Mouse (Mus musculus) kidney, adult 11 months (tissue): ENCODE data around the gene Zc3h12d.
A peak's percentile ranks its signal among the peaks of the same experiment; 100 is the strongest.

Source experiments
- DNase-seq: peaks from one replicate; pipeline ENCODE4 v3.0.0; 2022

Zc3h12d gene

DNA sequence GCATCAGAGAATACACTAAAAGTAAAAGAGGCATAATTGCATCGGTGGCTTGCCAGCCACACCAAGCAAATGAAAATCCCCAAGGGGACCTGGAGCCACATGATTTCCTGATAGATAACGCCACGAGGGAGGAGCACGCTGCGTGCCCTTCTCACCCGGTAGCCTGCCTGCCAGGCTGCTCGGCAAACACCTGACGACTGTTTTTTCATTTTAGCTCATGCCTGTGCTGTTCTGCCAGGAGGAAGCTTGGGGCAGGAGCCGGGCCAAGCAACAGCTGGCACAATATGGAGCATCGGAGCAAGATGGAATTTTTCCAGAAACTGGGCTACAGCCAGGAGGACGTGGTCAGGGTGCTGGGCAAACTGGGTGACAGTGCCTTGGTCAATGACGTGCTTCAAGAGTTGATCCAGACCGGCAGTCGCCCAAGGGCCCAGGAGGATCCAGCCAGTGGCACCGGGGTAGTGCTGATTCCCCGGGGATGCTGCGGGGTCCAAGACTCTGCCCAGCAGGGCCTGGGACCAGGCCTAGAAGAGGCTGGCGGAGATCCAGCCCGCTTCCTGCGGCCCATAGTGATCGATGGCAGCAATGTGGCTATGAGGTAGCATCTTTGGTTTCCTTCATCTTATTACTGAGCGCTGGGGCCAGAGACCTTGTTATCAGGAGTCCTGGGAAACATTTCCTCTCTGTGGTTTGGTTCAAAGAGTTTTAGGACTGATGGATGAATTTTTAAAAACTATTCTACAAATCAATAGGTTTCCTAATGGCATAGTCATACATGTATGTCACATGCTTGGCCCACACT is 7.5 kb downstream of the Zc3h12d start:
- no peak for DNase-seq

DNA sequence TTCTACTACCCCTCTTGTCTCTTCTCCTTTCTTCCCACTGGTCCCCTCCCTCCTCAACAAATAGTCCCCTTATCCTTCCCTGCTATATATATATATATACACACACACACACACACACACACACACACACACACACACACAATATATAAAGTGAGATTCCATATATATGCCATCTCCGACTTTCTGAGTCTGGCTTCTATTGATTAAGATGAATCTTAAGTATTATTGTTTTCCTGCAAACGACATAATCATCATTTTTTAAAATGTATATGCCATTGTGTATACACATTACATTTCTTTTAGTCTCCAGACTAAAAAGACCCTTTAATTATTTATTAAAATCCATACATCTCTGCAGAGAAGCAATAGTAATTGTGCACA is 8.1 kb downstream of the Zc3h12d start:
- no peak for DNase-seq

DNA sequence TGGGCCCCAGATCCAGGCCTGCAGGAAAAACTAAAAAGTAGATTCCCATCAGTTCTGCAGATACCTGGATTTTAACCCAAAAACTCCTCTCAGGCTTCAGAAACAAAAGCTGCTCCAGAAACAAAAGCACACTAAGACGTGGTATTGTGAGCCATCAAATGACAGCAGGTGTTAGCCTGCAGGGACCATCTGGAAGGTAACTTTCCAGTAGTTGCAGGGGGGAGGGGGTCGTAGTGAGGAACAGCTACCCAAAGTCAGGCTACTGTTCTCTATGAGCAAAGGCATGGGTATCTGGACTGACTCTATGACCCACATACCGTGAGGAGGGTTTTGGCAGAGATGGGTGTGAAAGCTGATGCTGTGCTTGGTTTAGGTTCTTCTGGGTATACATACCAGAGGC is 8.5 kb downstream of the Zc3h12d start:
- DNase-seq, result no peak

DNA sequence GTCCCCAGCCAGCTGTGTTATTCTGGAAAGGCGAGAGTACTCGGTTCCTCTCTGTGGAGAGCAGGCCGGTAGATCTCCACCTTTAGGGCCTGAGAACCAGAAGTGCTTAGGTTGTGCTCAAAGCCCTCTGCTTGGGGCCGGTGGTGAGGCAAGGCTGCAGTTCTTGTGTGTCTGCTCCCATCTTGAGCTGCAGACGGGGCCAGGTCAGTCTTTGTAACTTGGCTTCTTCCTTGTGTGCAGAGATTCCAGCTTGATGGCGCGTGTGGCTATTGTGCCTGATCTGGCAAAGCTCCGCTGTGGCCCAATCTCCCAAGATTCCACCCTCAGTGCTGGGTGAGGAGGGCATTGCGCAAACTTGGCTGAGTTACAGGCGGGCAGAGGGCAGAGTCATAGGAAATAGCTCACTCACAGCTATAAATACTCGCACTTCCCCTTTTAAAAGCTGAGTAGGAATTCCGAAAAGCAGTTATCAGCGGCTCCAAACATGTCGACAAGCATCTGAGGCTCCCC is 9.4 kb downstream of the Zc3h12d start:
- peak; percentile 72 for DNase-seq

DNA sequence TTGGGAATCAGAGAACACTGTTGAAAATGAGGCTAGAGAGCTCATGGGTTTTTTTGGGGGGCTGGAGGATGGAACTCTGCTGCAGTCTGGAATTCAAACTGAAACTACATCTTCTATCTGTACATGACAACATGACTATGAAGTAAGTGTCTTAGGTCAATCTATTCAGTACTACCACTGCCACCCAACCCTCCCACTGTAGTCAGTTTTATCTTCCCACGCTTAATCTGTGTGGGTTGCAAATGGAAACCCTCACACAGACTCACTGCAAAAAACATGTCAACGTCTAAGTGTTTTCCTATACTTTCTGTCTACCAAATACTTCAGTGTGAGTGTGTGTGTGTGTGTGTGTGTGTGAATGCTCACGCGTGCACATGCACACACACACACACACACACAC is 10.9 kb downstream of the Zc3h12d start:
- no peak for DNase-seq

DNA sequence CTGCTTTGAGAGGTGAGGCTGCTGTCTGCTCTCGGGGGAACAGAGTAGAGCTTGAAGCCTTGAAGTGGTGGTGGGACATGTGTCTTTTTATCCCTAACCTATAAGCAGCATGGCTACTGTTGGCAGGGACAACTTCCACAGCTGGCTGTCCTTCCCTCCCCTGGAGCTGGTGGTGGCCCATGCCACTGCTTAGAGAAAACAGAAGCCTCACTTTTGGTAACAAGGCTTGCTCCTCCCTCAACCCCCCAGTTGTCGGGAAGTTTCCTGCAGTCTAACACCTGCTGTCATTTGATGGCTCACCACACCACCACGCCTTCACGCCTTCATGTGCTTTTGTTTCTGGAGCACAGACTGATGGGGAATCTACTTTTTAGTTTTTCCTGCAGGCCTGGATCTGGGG is 11.9 kb downstream of the Zc3h12d start:
- DNase-seq, result no peak

DNA sequence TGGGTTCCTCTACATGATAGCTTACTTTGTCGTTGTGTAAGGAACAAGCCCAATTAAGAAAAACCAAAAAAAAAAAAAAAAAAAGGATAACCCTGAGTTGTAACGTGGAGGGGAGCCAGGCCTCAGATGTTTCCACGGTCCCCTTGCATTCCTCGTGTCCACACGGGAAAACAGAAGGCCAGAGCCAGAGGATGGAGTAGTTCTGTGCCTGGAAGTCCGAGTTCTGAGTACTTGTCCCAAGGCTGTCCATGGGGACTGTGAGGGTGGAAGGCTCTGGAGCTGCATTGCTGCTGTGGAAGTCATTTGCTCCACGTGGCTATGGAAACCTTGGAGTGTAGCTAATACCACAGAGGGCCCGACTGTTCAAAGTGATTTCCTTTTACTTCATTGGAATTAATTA is 12.9 kb downstream of the Zc3h12d start:
- DNase-seq, result no peak

DNA sequence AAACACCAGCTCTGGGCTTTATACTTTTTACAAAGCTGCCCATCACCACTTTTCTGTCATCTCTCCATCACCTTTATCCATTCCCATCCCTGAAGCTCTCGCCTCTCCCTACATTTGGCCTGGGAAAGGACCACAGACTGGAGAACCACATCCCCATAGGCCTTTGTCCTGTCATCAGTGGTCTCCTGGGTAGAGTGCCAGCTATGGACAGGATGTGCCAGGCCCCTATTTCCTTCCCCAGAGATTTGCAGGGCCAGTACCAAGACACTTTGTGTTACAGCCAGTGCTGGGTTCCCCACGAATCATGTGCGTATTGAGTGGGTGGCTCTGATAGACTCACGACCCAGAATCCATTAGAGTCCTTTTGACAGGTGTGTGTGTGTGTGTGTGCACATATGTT is 13.7 kb downstream of the Zc3h12d start:
- no peak for DNase-seq

DNA sequence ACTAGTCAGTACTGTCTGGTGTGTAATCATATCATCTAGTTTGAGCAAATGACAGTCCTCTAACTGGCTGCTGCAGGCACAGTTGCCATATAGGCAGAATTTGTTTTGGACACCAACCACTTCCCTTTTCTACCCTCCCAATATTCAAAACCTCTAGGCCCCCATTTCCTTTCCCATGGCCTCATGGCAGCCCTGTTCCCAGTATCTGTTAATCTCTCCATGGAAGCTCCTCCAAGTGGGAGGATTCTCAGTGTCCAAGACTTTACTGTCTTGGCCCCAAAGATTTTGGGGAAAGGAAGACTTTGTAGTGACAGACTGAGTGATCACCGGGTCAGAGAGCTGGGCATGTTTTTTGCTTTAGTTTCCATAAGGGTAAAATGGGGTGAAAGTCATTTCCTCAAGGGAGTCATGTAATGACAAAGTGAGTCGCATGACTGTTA is 14.9 kb downstream of the Zc3h12d start:
- DNase-seq, result no peak

DNA sequence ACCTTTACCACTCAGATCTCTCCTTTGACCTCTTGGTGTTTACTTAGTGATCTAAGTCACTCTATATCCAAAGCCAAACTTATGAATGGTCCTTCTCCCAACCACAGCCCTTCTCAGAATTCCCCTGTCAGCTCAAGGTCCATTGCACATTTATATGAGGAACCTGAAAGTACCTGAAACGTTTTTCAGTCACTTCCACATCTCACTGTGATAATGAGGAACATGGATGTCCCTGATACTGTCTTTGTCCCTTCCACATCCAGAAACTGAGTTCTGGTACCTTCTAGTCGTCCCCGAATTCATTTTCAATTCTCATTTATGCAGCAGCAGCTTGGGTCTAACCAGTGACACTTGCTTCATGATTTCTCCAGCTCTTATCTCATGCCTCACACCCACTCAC is 19.6 kb downstream of the Zc3h12d start:
- DNase-seq, result no peak

DNA sequence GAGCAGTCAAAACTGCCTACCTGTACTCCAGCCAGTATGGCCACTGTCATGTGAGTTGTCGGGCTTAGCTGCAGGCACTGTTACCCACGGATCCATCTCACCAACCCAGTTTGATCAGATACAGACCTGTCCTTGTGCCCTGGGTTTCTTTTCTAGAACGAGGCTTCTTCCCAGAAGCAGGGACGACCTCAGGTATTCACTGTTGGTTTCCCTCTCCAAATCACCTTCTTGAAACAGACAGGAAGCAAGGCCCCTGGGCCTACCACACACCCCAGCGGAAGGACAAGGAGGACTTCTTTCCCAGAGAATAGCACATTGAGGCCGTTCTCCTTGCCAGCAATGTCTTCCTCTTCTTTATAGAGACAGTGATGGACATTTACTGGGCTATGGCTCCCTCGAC is 28.2 kb downstream of the Zc3h12d start:
- DNase-seq, result no peak

DNA sequence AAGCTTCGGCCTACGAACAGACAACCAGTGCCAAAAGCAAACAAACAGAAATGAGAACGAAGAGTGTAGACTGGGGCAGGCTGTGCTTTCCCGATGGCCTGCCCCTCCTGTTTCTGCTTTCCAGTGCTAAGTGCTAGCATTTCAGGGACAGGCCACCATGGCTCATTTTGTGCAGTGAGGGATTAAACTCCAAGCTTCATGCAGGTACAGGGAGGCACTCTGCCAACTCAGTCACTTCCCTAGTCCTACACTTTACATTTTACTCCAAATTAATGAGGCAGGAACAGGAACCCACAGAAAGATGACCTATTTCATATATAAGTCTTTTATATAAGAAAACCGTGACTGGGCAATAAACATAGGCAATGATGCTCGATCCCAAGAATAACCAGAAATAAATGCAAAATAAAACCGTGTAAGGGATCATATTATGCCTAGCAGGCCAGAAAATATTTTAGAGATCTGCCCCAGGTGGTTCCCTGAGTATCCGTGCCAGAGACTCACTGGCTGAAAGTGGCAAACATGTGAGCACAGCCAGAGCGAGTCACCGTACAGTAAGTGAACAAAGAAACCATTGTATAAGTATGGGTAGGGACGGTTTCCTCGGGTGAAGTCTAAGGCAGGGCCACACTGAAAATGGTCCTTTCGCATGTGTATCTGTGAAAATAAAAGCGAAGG is 29.1 kb downstream of the Zc3h12d start:
- DNase-seq, result no peak

DNA sequence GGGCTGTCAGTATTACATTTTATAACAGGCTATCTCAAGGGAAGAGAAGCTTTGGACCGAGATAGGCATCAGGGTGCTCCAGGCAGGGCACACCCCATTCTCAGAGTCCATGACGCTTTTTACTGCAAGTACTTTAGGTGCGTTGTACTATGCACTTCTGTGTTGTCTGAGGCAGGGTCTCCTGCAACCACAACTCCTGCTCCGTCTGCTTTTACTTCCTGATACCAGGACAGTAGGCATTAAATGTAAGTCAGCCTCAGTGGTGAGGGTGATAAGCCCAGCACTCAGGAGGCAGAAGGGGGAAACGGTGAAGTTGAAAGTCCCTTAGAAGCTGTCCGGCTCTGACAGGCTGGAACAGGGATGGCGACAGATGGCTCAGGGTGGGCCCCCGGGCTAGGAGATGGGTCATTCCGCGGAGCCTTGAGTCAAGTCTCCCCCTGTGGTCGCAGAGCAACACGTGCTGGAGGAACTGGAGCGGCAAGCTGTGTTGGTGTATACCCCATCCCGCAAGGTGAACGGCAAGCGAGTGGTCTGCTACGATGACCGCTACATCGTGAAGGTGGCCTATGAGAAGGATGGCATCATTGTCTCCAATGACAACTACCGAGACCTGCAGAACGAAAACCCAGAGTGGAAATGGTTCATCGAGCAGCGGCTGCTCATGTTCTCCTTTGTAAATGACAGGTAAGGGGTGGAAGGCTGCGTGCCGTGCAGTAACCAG is 29.8 kb downstream of the Zc3h12d start:
- DNase-seq, result no peak

DNA sequence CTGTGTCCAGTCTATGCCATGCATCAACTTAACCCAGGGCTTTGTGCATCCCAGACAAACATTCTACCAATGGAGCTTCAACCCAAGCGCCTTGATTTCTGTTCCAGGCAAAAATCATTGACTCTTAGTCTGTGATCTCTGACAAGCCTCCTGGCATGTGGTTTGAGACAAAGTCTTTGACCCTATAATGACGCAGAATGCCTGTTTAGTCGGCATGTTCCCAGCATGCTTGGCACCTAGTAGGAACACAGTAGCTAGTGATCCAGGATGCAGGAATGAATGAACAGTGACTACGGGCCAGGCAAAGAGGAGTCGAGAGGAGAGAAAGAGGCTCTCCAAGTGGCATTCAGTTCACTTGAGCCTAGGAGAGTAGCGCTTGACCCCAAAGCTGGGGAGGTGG is 31.1 kb downstream of the Zc3h12d start:
- DNase-seq, result no peak

DNA sequence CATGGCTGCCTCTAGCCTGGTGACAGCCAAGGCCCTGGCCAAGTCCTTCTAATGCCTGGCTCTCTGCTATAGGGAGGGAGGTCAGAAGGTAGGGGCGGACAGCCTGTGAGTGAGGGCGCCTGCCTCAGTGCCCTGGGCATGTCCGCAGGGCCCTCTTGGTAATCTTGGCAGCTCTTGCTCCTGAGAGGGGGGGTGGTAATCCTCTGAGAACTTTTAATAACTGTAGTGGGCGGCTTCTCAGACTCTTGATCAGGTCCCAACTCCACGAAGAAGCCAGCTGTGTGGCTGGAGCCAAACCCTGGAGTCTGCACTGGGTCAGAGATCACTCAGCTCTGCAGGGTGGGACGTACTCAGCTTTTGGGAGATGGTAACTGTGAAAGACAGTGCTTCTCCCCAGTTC is 31.9 kb downstream of the Zc3h12d start:
- no peak for DNase-seq

DNA sequence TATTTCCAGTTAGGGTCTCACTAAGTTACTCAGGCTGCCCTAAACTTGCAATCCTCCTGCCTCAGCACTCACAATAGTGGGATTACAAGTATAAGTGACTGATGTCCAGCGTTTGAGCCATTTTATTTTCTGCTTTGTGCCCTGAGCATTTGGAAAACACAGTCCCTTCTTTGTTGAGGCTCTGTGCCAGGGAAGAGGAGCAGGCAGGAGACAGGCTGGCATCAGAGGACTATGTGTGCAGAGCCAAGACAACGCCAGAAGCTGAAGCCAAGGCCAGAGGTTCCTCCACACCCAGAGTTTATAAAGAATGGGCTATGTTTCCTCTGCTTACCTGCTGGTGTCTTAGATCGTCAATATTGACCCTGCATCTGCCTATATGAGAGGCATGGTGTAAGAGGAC is 32.5 kb downstream of the Zc3h12d start:
- no peak for DNase-seq

DNA sequence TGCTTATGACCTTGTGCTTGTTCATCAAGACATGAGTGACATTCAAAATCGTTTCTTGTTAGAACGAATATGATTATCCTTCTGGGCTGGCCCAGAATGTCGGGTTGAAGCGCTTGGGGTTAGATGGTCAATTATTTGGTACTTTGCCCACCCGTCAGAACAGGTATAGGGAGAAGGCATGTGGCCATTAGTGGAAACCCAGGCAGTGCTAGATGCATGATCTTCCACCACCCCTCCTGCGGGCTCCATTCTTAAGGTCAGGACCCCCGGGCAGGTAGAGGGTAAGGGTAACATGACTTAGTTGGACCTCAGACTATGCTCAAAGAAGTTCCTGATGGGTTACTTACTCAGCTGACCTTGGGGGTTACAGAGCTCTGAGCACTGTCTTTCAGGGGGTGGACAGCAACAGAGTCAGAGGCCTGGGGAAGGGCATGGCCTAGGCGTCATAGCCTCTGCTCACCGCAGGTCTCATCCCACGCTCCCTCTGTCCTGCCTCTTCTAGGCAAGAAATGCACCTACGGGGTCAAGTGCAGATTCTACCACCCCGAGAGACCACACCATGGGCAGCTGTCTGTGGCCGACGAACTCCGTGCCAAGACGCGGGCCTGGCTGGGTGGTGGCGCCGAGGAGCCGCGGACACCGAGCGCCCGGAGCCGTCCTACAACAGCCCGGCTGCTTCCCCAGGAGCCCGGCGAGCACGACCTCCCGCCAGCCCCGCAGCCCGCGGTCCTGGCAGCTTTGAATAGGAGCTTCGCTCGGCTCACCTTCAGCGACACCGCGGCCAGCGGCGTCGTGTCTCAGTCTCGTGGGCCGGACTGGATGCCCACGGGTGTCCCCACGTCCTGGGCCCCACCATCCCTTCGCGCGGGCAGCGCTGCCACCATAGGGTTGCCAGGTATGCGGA is 34.7 kb downstream of the Zc3h12d start:
- DNase-seq, result no peak

DNA sequence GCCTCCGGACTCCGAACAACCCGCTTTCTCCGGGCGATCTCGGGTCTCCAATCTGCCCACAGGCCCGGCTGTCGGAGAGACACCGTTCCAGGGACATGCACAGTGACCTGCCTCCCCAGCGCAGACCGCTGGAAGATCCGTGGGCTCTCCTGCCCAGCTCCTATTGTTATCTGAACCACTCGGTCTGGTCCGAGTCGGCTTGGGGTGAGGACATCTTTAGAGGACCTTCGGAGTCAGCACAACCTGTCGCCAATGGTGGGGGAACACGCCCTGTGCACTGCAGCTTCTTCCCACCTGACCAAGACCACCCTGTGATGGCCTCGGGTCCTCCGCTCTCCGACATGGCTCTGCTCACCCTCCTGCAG is 35.4 kb downstream of the Zc3h12d start:
- no peak for DNase-seq

DNA sequence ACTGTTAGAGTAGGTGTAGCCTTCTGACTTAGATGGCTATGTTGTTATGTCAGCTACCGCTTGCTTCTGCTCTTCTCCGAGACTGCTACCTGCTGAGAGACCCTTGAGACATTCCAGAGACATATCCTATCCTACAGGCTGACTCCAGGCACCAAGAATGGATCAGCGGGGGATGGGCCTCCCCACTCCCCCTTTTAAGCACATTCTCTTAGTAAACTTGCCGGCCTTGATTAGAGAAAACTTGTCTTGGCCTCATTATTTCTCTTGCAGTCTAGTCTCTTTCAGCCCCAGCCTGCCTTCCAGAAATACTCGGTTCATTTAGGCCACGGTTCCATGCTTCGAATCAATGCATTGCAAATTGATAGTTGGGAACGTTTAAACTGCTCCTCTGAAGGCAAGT is 37.5 kb downstream of the Zc3h12d start:
- no peak for DNase-seq

DNA sequence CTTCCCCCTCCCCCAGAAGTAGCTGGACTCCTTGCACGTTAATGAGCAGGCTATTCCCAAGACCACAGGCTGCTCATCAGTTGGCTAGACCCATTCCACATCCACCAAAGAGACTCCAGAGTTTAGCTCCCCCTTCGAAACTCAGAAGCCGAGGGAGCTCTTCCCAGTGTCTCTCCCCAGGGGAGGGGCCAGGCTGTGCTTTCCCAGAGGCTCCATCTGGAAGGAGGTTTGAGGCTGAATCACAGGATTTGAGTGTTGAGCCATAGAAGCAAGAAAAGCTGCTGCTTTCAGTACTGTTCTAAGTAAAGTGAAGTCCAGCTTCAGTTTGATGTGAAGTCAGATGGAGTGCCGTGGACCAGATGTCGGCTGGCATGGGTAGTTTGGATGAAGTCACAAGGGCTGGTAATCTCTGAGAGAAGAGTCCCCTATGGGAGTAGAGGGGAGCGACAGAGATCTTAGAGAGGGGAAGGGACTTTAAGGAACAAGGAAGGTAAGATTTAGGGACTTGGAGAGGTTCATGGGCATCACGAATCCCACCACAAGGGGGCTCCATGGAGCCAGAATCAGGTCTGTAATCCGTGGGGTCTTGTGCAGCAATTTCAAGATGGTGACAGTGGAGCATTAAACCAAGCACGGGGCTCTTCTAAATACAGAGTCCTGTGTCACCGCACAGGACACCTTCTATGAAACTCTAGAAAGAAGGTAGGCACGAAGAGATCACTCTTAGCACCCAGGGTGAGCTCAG is 38.5 kb downstream of the Zc3h12d start:
- DNase-seq, result no peak

DNA sequence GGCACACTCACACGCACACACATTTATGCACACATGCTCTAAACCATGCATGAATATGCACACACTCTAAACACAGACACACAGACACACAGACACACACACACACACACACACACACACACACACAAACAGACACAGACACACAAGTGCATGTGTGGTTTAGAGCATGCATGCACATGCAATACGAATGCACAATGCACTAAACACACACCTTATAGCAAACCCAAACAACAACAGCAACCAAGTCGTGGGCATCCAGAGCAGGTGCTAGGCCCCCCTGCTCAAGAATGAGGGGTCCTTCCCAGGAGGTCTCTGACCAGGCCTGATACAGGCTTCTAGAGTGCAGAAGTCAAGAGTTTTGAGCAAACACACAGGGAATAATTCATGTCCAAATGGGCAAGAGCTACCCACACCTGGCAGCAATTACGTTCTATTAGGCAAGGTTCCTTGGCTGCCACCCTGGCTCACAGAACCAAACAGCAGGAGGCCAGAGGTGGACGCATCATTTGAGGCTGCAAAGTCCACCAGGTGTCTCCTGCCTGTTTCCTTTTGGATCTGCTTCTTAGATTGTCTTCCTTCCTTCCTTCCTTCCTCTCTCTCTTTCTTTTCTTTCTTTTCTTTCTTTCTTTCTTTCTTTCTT is 39.2 kb downstream of the Zc3h12d start:
- no peak for DNase-seq

DNA sequence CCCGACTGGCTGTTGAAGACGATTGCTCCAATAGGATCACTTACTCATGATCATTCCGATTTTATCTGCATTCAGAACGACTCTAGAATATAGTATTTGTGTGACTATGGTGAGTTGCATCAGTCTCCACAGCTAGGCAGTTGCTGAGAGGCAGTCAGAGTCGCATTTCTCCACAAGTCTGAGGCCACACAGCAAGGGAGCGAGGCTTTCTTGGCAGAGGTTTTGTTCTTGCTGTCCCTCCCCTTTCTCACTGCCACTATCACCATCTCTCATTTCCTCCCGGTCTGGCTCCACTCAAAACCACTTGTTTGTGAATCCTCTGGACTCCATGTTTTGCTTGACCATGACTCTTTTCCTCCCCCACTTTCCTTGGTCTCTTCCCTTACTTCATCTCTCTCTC is 41.9 kb downstream of the Zc3h12d start:
- DNase-seq, result no peak
